Comparison of ENCODE assay signal across 8 mouse cellular contexts in genomic region chrX:157547082-157547481, GRCm38 (mm10). TPM values are rescaled to one million over a fixed set of nuclear protein-coding genes. Genes with fewer than 3 reads are reported as not detected.
DNase-seq lines count a peak whose midpoint lies in the region; ATAC-seq and TF ChIP-seq lines count a peak whose summit lies in the region.

No protein-coding gene starts in this region.

- intact Hi-C loops in left cerebral cortex, postnatal 25 days (cut with DNase I), result no loop called here

- 38% methylated on average over 3 of the region's 3 CpGs for WGBS in heart, postnatal 0 days
- 23% methylated on average over 3 of the region's 3 CpGs for WGBS in hindbrain, embryonic 13.5 days
- 56% methylated on average over 3 of the region's 3 CpGs for WGBS in liver, embryonic 14.5 days (ENCODE audit: insufficient replicate concordance)

- no peaks in the 10 kb centered on the region for H3K36me3 ChIP-seq in heart, postnatal 0 days (replicated peaks; ENCODE audit: control insufficient read depth, insufficient read depth, low read length)
- H3K36me3 ChIP-seq in hindbrain, embryonic 13.5 days, result peaks cover under 1% of the 10 kb centered on the region; the same call in 1 of the 2 replicates
- H3K36me3 ChIP-seq in liver, embryonic 14.5 days (replicated peaks; ENCODE audit: control insufficient read depth, insufficient read depth, low read depth), result no peaks in the 10 kb centered on the region

- TF ChIP-seq EP300 in heart, postnatal 0 days (IDR thresholded peaks at IDR 0.05; ENCODE audit: low read depth), result no peak
- TF ChIP-seq EP300 in liver, embryonic 14.5 days (IDR thresholded peaks at IDR 0.05; ENCODE audit: low read depth), result no peak

- no peak overlapping the region for H3K4me2 ChIP-seq in heart, postnatal 0 days (ENCODE audit: low read depth, low read length)
- H3K4me2 ChIP-seq in hindbrain, embryonic 13.5 days, result no peak overlapping the region
- H3K4me2 ChIP-seq in liver, embryonic 14.5 days (ENCODE audit: low read depth), result no peak overlapping the region

- no peak overlapping the region for H3K4me3 ChIP-seq in heart, postnatal 0 days (ENCODE audit: low read depth, low read length)
- no peak overlapping the region for H3K4me3 ChIP-seq in hindbrain, embryonic 13.5 days
- no peak overlapping the region for H3K4me3 ChIP-seq in liver, embryonic 14.5 days (ENCODE audit: insufficient read depth in 1 of 2, low read depth in 2 of 2, low read length in 2 of 2)

- H3K9me3 ChIP-seq in heart, postnatal 0 days (replicated peaks; ENCODE audit: control insufficient read depth, low read length), result no peaks in the 10 kb centered on the region
- no peaks in the 10 kb centered on the region for H3K9me3 ChIP-seq in hindbrain, embryonic 13.5 days
- no peaks in the 10 kb centered on the region for H3K9me3 ChIP-seq in liver, embryonic 14.5 days (ENCODE audit: control insufficient read depth, low read length)

- no peaks in the 10 kb centered on the region for H3K27me3 ChIP-seq in heart, postnatal 0 days (ENCODE audit: control insufficient read depth, insufficient read depth, low read length)
- no peaks in the 10 kb centered on the region for H3K27me3 ChIP-seq in hindbrain, embryonic 13.5 days
- H3K27me3 ChIP-seq in liver, embryonic 14.5 days (ENCODE audit: control insufficient read depth, insufficient read depth, low read length), result no peaks in the 10 kb centered on the region

- no peak overlapping the region for H3K27ac ChIP-seq in heart, postnatal 0 days (ENCODE audit: low read depth)
- H3K27ac ChIP-seq in hindbrain, embryonic 13.5 days, result no peak overlapping the region
- H3K27ac ChIP-seq in liver, embryonic 14.5 days, result no peak overlapping the region

- no peak for TF ChIP-seq CTCF in heart, postnatal 0 days (IDR thresholded peaks at IDR 0.05; ENCODE audit: low read depth)
- TF ChIP-seq CTCF in liver, embryonic 14.5 days (IDR thresholded peaks at IDR 0.05; ENCODE audit: low read depth), result no peak

- DNase-seq in heart, postnatal 0 days (ENCODE audit: low spot score), result peak; percentile 17
- no peak for DNase-seq in heart, postnatal 4 days
- no peak for DNase-seq in liver, embryonic 14.5 days (ENCODE audit: low read depth in 3 of 3, low spot score in 3 of 3)
- DNase-seq in retina, postnatal 1 day, result peak; percentile 24
- no peak for DNase-seq in urinary bladder, postnatal 4 days (ENCODE audit: low spot score in 2 of 2)
- DNase-seq in left cerebral cortex, postnatal 25 days (ENCODE audit: low spot score in 2 of 2), result no peak

- H3K4me1 ChIP-seq in heart, postnatal 0 days (ENCODE audit: control insufficient read depth, insufficient read depth), result no peaks in the 10 kb centered on the region
- H3K4me1 ChIP-seq in hindbrain, embryonic 13.5 days (replicated peaks), result peaks cover 3% of the 10 kb centered on the region; the same call in 1 of the 2 replicates
- no peaks in the 10 kb centered on the region for H3K4me1 ChIP-seq in liver, embryonic 14.5 days (replicated peaks; ENCODE audit: control insufficient read depth in 2 of 2, insufficient read depth in 2 of 2, low read length in 1 of 2)

- peak; percentile 49 for ATAC-seq in heart, postnatal 0 days (ENCODE audit: insufficient read depth, low read depth)
- peak; percentile 74; the same call in 1 of the 2 replicates for ATAC-seq in hindbrain, embryonic 13.5 days (ENCODE audit: low FRiP score)
- peak; percentile 69 for ATAC-seq in liver, embryonic 14.5 days (ENCODE audit: insufficient read depth)
- no peak for ATAC-seq in activated CD4-positive, CD25-positive, alpha-beta regulatory T cell, adult 4 months

- no peak overlapping the region for H3K9ac ChIP-seq in heart, postnatal 0 days (replicated peaks; ENCODE audit: low read depth, low read length)
- H3K9ac ChIP-seq in hindbrain, embryonic 13.5 days, result no peak overlapping the region
- H3K9ac ChIP-seq in liver, embryonic 14.5 days (replicated peaks), result no peak overlapping the region

RNA-seq across cellular contexts. Expression of gene Yy2, which starts 21.7 kb away (rescaled TPM):
- total RNA-seq in heart, postnatal 0 days (2014; rRNA removed; ENCODE audit: low replicate concordance), result 1.4 and 2.6 TPM in 2 replicates
- 1.6 and 1.7 TPM in 2 replicates for polyA plus RNA-seq in heart, postnatal 0 days (2015; fragmentation: Nextera tagmentation; extraction: Ambion mirVana)
- 1 to 10 TPM in 1 of 2 experiments, under 1 TPM in 1; 0.79 to 1.9 TPM for total RNA-seq in heart, postnatal 4 days (2021)
- 2.7 and 4.0 TPM in 2 replicates for polyA plus RNA-seq in hindbrain, embryonic 13.5 days (2015; fragmentation: Nextera tagmentation; extraction: Ambion mirVana)
- 0.25 and 0.54 TPM in 2 replicates for polyA plus RNA-seq in liver, embryonic 14.5 days (2012; rRNA removed)
- 0.93 and 1.0 TPM in 2 replicates for polyA plus RNA-seq in liver, embryonic 14.5 days (2014; fragmentation: Nextera tagmentation; extraction: Ambion mirVana)
- total RNA-seq in left cerebral cortex, postnatal 25 days (2021), result not detected
- 1 to 10 TPM; 4.3 to 4.7 TPM for polyA plus RNA-seq in activated CD4-positive, CD25-positive, alpha-beta regulatory T cell, adult 4 months (2017; shearing (Covaris generic))

RNA-seq across cellular contexts. Expression of gene Mbtps2, which starts 51.4 kb away (rescaled TPM):
- 2.5 and 3.9 TPM in 2 replicates for total RNA-seq in heart, postnatal 0 days (2014; rRNA removed; ENCODE audit: low replicate concordance)
- 7.4 and 8.5 TPM in 2 replicates for polyA plus RNA-seq in heart, postnatal 0 days (2015; fragmentation: Nextera tagmentation; extraction: Ambion mirVana)
- 10 to 100 TPM; 17.8 to 17.9 TPM for total RNA-seq in heart, postnatal 4 days (2021)
- 27.5 and 30.9 TPM in 2 replicates for polyA plus RNA-seq in hindbrain, embryonic 13.5 days (2015; fragmentation: Nextera tagmentation; extraction: Ambion mirVana)
- polyA plus RNA-seq in liver, embryonic 14.5 days (2012; rRNA removed), result 6.1 and 8.5 TPM in 2 replicates
- 4.0 and 4.3 TPM in 2 replicates for polyA plus RNA-seq in liver, embryonic 14.5 days (2014; fragmentation: Nextera tagmentation; extraction: Ambion mirVana)
- 10 to 100 TPM; 30.5 to 33.9 TPM for total RNA-seq in left cerebral cortex, postnatal 25 days (2021)
- polyA plus RNA-seq in activated CD4-positive, CD25-positive, alpha-beta regulatory T cell, adult 4 months (2017; shearing (Covaris generic)), result 10 to 100 TPM; 14.5 to 15.1 TPM

RNA-seq across cellular contexts. Expression of gene Sms, which starts 55.0 kb away (rescaled TPM):
- total RNA-seq in heart, postnatal 0 days (2014; rRNA removed; ENCODE audit: low replicate concordance), result 43.4 and 55.3 TPM in 2 replicates
- polyA plus RNA-seq in heart, postnatal 0 days (2015; fragmentation: Nextera tagmentation; extraction: Ambion mirVana), result 49.2 and 49.3 TPM in 2 replicates
- total RNA-seq in heart, postnatal 4 days (2021), result 10 to 100 TPM; 24.2 to 25.3 TPM
- polyA plus RNA-seq in hindbrain, embryonic 13.5 days (2015; fragmentation: Nextera tagmentation; extraction: Ambion mirVana), result 150 and 154 TPM in 2 replicates
- polyA plus RNA-seq in liver, embryonic 14.5 days (2012; rRNA removed), result 11.7 and 17.5 TPM in 2 replicates
- 19.4 and 19.7 TPM in 2 replicates for polyA plus RNA-seq in liver, embryonic 14.5 days (2014; fragmentation: Nextera tagmentation; extraction: Ambion mirVana)
- 10 to 100 TPM; 65.5 to 78.4 TPM for total RNA-seq in left cerebral cortex, postnatal 25 days (2021)
- polyA plus RNA-seq in activated CD4-positive, CD25-positive, alpha-beta regulatory T cell, adult 4 months (2017; shearing (Covaris generic)), result 10 to 100 TPM; 60.4 to 70.0 TPM

Comparison
In these comparisons a context has a peak if more than half of its experiments do, and no peak if none do; other contexts are left out.
1. DNase-seq: peak in heart, postnatal 0 days (single experiment) and retina, postnatal 1 day (single experiment); none in heart, postnatal 4 days (single experiment), liver, embryonic 14.5 days (0 of 3), urinary bladder, postnatal 4 days (0 of 2) and left cerebral cortex, postnatal 25 days (0 of 2).